Mouse (Mus musculus) G1E (cell line): Measurements from ENCODE around the gene Kank3.

Source experiments
- CTCF ChIP-seq: IDR thresholded peaks from 2 replicates; pipeline ENCODE4 v1.5.1; 2012; ENCODE audit warnings: low read depth, low read length, inconsistent platforms, mixed read lengths
- GATA1 ChIP-seq: IDR thresholded peaks from 2 replicates; pipeline ENCODE4 v1.6.1; 2012; ENCODE audit warnings: borderline replicate concordance, low read length, inconsistent platforms, mixed read lengths
- POLR2AphosphoS5 ChIP-seq: IDR thresholded peaks from 2 replicates; pipeline ENCODE4 v1.6.1; 2012; ENCODE audit warnings: low read depth, low read length, inconsistent platforms; ENCODE audit not compliant: insufficient replicate concordance
- TAL1 ChIP-seq: conservative IDR thresholded peaks from 2 replicates; pipeline ENCODE4 v1.6.1; 2012; ENCODE audit warnings: low read depth, low read length, inconsistent platforms, mixed read lengths

DNA sequence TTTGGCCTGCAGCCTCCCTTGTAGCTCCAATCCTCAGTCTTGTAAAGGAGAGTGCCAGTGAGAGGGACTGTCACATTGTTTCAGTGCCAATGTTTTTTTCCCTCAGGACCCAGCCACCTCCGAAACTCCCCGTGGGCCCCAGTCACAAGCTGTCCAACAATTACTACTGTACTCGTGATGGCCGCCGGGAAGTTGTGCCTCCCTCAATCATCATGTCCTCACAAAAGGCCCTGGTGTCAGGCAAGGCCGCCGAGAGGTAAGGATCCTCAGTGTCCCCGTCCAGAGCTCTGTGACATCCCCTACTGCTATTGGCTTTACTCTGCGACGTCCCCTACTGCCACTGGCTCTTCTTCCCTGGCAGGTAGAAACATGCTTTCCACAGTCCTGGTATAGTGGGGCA, 19.2 kb downstream of the Kank3 start:
- TF ChIP-seq CTCF = no peak
- TF ChIP-seq GATA1 = no peak
- no peak for TF ChIP-seq TAL1
- TF ChIP-seq POLR2AphosphoS5 = no peak
